Mouse (Mus musculus): ENCODE data around the gene Rufy4. TPM values are rescaled to one million over a fixed set of nuclear protein-coding genes. Genes with fewer than 3 reads are reported as not detected.

Gene Rufy4
- polyA plus RNA-seq, 1 experiment = 2.6 TPM

GRCm38 (mm10) chr1:74124021-74124981 lies 1.0 kb upstream of the Rufy4 start, which contains the start of gene Tns1:
Gene Tns1 (minus strand): TSS chr1:74124449.
- 2% methylated on average over 84 of the region's 84 CpGs for WGBS
- peak within 1 kb of the TSS; percentile 57 for H3K4me3 ChIP-seq (replicated peaks; ENCODE audit: control insufficient read depth, low read depth, low read length)

GRCm38 (mm10) chr1:74130883-74131659 lies 5.7 kb downstream of the Rufy4 start:
- WGBS = 60% methylated on average over 8 of the region's 8 CpGs
- no peak overlapping the region for H3K4me3 ChIP-seq (replicated peaks; ENCODE audit: control insufficient read depth, low read depth, low read length)
- no peak for TF ChIP-seq POLR2A (IDR thresholded peaks at IDR 0.05; ENCODE audit: borderline replicate concordance, control insufficient read depth, low read depth, low read length)
- no peak for TF ChIP-seq CTCF (IDR thresholded peaks at IDR 0.05; ENCODE audit: control insufficient read depth, insufficient read depth, low read length)
- H3K4me1 ChIP-seq (ENCODE audit: control insufficient read depth, insufficient read depth, low read length) = peaks cover 5% of the 10 kb centered on the region
- no peak overlapping the region for H3K27ac ChIP-seq (ENCODE audit: control insufficient read depth, insufficient read depth, low read depth, low read length, poor library complexity)

More at GRCm38 (mm10) chr1:74124021-74124981, 1.0 kb upstream of the Rufy4 start, which contains the start of gene Tns1:
- Histone ChIP-seq H3K27ac (ENCODE audit: control insufficient read depth, insufficient read depth, low read depth, low read length, poor library complexity) (no peak within 1 kb of the TSS), H3K4me1 (ENCODE audit: control insufficient read depth, insufficient read depth, low read length) (no peaks in the 10 kb centered on the region)
- TF ChIP-seq CTCF (IDR thresholded peaks at IDR 0.05; ENCODE audit: control insufficient read depth, insufficient read depth, low read length) (no peak), POLR2A (IDR thresholded peaks at IDR 0.05; ENCODE audit: borderline replicate concordance, control insufficient read depth, low read depth, low read length) (no peak)

GRCm38 (mm10) chr1:74132011-74132410 lies 6.7 kb downstream of the Rufy4 start:
- H3K4me3 ChIP-seq (replicated peaks; ENCODE audit: control insufficient read depth, low read depth, low read length) = no peak overlapping the region
- H3K27ac ChIP-seq (ENCODE audit: control insufficient read depth, insufficient read depth, low read depth, low read length, poor library complexity) = no peak overlapping the region
- peaks cover 5% of the 10 kb centered on the region for H3K4me1 ChIP-seq (ENCODE audit: control insufficient read depth, insufficient read depth, low read length)
- TF ChIP-seq CTCF (IDR thresholded peaks at IDR 0.05; ENCODE audit: control insufficient read depth, insufficient read depth, low read length) (no peak), POLR2A (IDR thresholded peaks at IDR 0.05; ENCODE audit: borderline replicate concordance, control insufficient read depth, low read depth, low read length) (no peak)
- 54% methylated on average over 3 of the region's 3 CpGs for WGBS

GRCm38 (mm10) chr1:74133954-74134353 lies 8.6 kb downstream of the Rufy4 start:
- no peak for TF ChIP-seq CTCF (IDR thresholded peaks at IDR 0.05; ENCODE audit: control insufficient read depth, insufficient read depth, low read length)
- no peak for TF ChIP-seq POLR2A (IDR thresholded peaks at IDR 0.05; ENCODE audit: borderline replicate concordance, control insufficient read depth, low read depth, low read length)
- no peak overlapping the region; the same call in 1 of the 2 replicates for H3K27ac ChIP-seq (ENCODE audit: control insufficient read depth, insufficient read depth, low read depth, low read length, poor library complexity)
- WGBS = 6% methylated on average over 6 of the region's 6 CpGs
- H3K4me3 ChIP-seq (replicated peaks; ENCODE audit: control insufficient read depth, low read depth, low read length) = no peak overlapping the region
- H3K4me1 ChIP-seq (ENCODE audit: control insufficient read depth, insufficient read depth, low read length) = peaks cover 5% of the 10 kb centered on the region

GRCm38 (mm10) chr1:74135326-74135950 lies 10.1 kb downstream of the Rufy4 start:
- Histone ChIP-seq H3K4me1 (ENCODE audit: control insufficient read depth, insufficient read depth, low read length) (peaks cover 5% of the 10 kb centered on the region), H3K27ac (ENCODE audit: control insufficient read depth, insufficient read depth, low read depth, low read length, poor library complexity) (no peak overlapping the region), H3K4me3 (replicated peaks; ENCODE audit: control insufficient read depth, low read depth, low read length) (no peak overlapping the region)
- 38% methylated on average over 6 of the region's 6 CpGs for WGBS
- TF ChIP-seq CTCF (IDR thresholded peaks at IDR 0.05; ENCODE audit: control insufficient read depth, insufficient read depth, low read length) = no peak
- TF ChIP-seq POLR2A (IDR thresholded peaks at IDR 0.05; ENCODE audit: borderline replicate concordance, control insufficient read depth, low read depth, low read length) = no peak

GRCm38 (mm10) chr1:74139415-74139814 lies 14.1 kb downstream of the Rufy4 start:
- WGBS = 35% methylated on average over 3 of the region's 3 CpGs
- Histone ChIP-seq H3K4me3 (replicated peaks; ENCODE audit: control insufficient read depth, low read depth, low read length) (no peak overlapping the region), H3K27ac (ENCODE audit: control insufficient read depth, insufficient read depth, low read depth, low read length, poor library complexity) (no peak overlapping the region), H3K4me1 (ENCODE audit: control insufficient read depth, insufficient read depth, low read length) (peaks cover 3% of the 10 kb centered on the region)
- TF ChIP-seq CTCF (IDR thresholded peaks at IDR 0.05; ENCODE audit: control insufficient read depth, insufficient read depth, low read length) (peak; percentile 11; the same call in 1 of the 2 replicates), POLR2A (IDR thresholded peaks at IDR 0.05; ENCODE audit: borderline replicate concordance, control insufficient read depth, low read depth, low read length) (no peak)

- peaks cover 1% of the 10 kb centered on the region; the same call in 1 of the 2 replicates for H3K4me1 ChIP-seq (ENCODE audit: control insufficient read depth, insufficient read depth, low read length)
- no peak overlapping the region for H3K4me3 ChIP-seq (replicated peaks; ENCODE audit: control insufficient read depth, low read depth, low read length)
- H3K27ac ChIP-seq (ENCODE audit: control insufficient read depth, insufficient read depth, low read depth, low read length, poor library complexity) = no peak overlapping the region
- WGBS = 84% methylated on average over 8 of the region's 8 CpGs
- TF ChIP-seq CTCF (IDR thresholded peaks at IDR 0.05; ENCODE audit: control insufficient read depth, insufficient read depth, low read length) (no peak), POLR2A (IDR thresholded peaks at IDR 0.05; ENCODE audit: borderline replicate concordance, control insufficient read depth, low read depth, low read length) (no peak)
These were observed 16.4 kb downstream of the Rufy4 start for GRCm38 (mm10) chr1:74141781-74142180.
